Mouse (Mus musculus): Measurements from ENCODE around the gene Itpr3. TPM values are rescaled to one million over a fixed set of nuclear protein-coding genes. Genes with fewer than 3 reads are reported as not detected.

Gene Itpr3
- polyA plus RNA-seq, 1 experiment from 2014 or later: 16.5 TPM

DNA sequence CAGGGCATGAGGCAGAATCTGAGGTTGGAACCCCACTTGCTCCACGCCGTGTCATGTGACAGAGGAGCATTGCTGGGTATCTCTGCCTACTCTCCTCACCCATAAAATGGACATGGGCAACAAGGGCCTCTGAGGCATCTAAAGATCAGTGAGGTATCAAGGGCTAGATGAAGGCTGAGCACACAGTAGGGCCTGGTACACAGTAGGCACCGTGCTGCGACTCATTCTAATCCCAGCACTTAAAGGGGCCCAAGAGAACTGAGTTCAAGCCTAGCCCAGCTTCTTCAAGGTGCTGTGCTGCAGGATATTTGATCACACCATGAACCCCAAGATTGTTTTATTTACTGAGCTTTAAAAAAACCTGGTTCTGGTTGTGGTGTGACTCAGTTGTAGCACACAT, 26.2 kb upstream of the Itpr3 start:
- Histone ChIP-seq H3K36me3 (ENCODE audit: control insufficient read depth, insufficient read depth, low read length) (peaks cover 5% of the 10 kb centered on the region; the same call in 1 of the 2 replicates), H3K9ac (ENCODE audit: low read length) (no peak overlapping the region), H3K4me3 (ENCODE audit: low read depth, low read length) (no peak overlapping the region), H3K9me3 (ENCODE audit: control insufficient read depth, low read length) (no peaks in the 10 kb centered on the region), H3K4me2 (ENCODE audit: low read length) (no peak overlapping the region), H3K27me3 (replicated peaks; ENCODE audit: control insufficient read depth, insufficient read depth, low read length) (no peaks in the 10 kb centered on the region), H3K4me1 (replicated peaks; ENCODE audit: control insufficient read depth, insufficient read depth, low read length) (peaks cover 15% of the 10 kb centered on the region), H3K27ac (ENCODE audit: low read depth) (no peak overlapping the region)
- DNase-seq (ENCODE audit: low spot score): no peak
- WGBS: 88% methylated on average over 4 of the region's 4 CpGs
- ATAC-seq (replicated peaks; ENCODE audit: low FRiP score, low TSS enrichment, low read depth): no peak

DNA sequence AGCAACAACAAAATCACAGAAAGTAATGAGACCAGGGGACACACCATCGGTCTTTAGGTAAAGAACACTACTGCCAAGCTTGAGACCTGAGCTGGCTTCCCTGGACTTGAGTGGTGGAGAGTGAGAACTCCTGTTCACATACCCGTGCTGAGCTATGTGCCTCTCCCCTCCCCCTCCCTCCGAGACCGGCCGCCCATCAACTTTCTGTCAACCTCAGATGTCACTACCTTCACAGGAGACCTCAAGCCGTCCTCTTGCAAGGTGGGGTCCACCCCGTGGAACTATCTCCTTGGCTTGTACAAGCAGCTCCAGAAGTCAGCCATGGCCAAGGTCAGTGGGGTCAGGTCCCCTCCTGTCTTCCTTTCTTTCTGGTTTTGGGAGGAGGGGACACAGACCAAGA, 24.8 kb upstream of the Itpr3 start:
- no peak for DNase-seq (ENCODE audit: low spot score)
- Histone ChIP-seq H3K27ac (ENCODE audit: low read depth) (no peak overlapping the region), H3K4me3 (ENCODE audit: low read depth, low read length) (no peak overlapping the region), H3K4me2 (ENCODE audit: low read length) (no peak overlapping the region), H3K9me3 (ENCODE audit: control insufficient read depth, low read length) (no peaks in the 10 kb centered on the region), H3K4me1 (replicated peaks; ENCODE audit: control insufficient read depth, insufficient read depth, low read length) (peaks cover 12% of the 10 kb centered on the region), H3K36me3 (ENCODE audit: control insufficient read depth, insufficient read depth, low read length) (no peaks in the 10 kb centered on the region), H3K9ac (ENCODE audit: low read length) (no peak overlapping the region), H3K27me3 (replicated peaks; ENCODE audit: control insufficient read depth, insufficient read depth, low read length) (no peaks in the 10 kb centered on the region)
- no peak for ATAC-seq (replicated peaks; ENCODE audit: low FRiP score, low TSS enrichment, low read depth)
- 57% methylated on average over 7 of the region's 7 CpGs for WGBS

DNA sequence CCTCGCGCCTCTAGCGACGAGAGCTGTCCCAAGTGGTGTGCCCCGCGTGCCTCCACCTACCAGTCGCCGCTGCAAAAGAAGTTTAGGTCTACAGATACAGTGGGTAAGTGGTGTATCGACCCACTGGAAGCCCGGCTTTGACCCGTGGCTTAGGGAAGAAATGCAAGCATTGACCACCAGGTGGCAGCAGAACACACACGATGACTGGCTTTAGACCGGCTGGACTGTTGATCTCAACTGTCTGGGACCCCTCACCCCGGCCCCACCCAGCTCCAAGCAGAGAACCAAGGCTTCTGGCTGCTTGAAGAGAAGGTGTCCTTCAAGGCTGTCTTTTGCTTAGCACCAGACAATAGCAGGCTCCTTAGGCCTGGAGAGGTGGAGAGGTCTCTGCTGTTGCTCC, 24.2 kb upstream of the Itpr3 start:
- H3K9me3 ChIP-seq (ENCODE audit: control insufficient read depth, low read length): no peaks in the 10 kb centered on the region
- H3K4me3 ChIP-seq (ENCODE audit: low read depth, low read length): no peak overlapping the region
- no peaks in the 10 kb centered on the region for H3K27me3 ChIP-seq (replicated peaks; ENCODE audit: control insufficient read depth, insufficient read depth, low read length)
- DNase-seq (ENCODE audit: low spot score) (peak; percentile 96), ATAC-seq (replicated peaks; ENCODE audit: low FRiP score, low TSS enrichment, low read depth) (peak; percentile 37; the same call in 1 of the 2 replicates)
- H3K4me2 ChIP-seq (ENCODE audit: low read length): no peak overlapping the region
- H3K36me3 ChIP-seq (ENCODE audit: control insufficient read depth, insufficient read depth, low read length): no peaks in the 10 kb centered on the region
- H3K9ac ChIP-seq (ENCODE audit: low read length): no peak overlapping the region
- no peak overlapping the region for H3K27ac ChIP-seq (ENCODE audit: low read depth)
- whole genome bisulfite sequencing: under 1% methylated on average over 14 of the region's 14 CpGs
- peaks cover 12% of the 10 kb centered on the region for H3K4me1 ChIP-seq (replicated peaks; ENCODE audit: control insufficient read depth, insufficient read depth, low read length)

DNA sequence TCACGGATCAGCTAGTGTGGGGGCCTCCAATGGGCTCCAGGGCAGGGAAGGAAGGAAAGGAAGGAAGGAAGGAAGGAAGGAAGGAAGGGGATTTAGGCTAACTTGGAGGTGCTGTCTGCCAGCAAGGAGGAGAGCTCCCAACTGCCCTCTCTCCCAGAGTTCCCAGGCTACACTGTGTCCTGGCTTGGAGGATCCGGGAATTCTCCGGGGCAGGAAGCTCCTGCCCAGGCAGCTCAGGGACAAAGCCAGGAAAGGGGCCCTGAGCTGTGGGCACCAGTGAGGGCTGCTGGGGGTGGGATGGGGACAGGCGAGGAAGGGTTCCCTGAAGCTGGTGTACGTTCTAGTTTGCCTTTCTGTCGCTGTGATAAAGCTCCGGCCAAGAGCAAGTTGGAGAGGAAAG, 20.6 kb upstream of the Itpr3 start:
- Histone ChIP-seq H3K4me2 (ENCODE audit: low read length) (no peak overlapping the region), H3K4me1 (replicated peaks; ENCODE audit: control insufficient read depth, insufficient read depth, low read length) (peaks cover 27% of the 10 kb centered on the region), H3K4me3 (ENCODE audit: low read depth, low read length) (no peak overlapping the region), H3K9me3 (ENCODE audit: control insufficient read depth, low read length) (no peaks in the 10 kb centered on the region), H3K9ac (ENCODE audit: low read length) (no peak overlapping the region), H3K36me3 (ENCODE audit: control insufficient read depth, insufficient read depth, low read length) (no peaks in the 10 kb centered on the region), H3K27ac (ENCODE audit: low read depth) (no peak overlapping the region; the same call in 1 of the 2 replicates), H3K27me3 (replicated peaks; ENCODE audit: control insufficient read depth, insufficient read depth, low read length) (no peaks in the 10 kb centered on the region)
- WGBS: 68% methylated on average over 7 of the region's 7 CpGs
- DNase-seq (ENCODE audit: low spot score): no peak
- ATAC-seq (replicated peaks; ENCODE audit: low FRiP score, low TSS enrichment, low read depth): no peak

DNA sequence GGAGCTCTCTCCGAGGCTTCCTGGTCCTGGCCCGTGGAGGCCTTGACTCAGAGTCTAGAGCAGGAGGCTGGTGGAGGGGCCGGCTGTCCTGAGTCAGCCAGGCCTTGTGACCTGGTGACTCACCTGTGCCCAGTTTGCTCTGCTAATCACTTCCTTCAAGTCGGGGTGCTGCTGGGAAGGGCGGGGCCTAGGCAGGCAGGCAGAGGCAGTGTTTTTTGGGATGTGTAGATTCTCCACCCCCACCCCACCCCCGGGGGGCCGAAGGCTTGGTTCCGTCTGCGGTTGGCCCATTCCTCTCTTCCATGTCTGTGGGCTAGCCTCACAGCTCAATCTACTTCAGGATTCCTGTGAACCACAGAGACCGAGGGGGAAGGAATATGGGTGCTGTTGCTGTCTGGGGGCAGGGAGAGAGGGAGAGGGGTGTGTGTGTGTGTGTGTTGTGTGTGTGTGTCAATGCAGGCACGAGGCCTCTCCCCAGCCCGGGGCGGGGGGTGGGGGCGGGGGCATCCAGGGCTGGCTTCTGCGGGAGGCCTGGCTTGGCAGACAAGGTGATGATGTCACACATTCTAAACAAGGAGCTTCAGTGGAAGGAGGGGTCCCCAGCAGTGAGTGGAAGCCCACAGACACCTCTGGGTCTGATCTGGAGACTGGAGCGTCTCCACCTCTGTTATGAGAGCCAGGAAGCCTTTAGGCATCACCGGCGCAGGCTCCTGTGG, 18.6 kb upstream of the Itpr3 start:
- Histone ChIP-seq H3K4me2 (ENCODE audit: low read length) (peak overlapping the region; percentile 8; the same call in 1 of the 2 replicates), H3K4me1 (replicated peaks; ENCODE audit: control insufficient read depth, insufficient read depth, low read length) (peaks cover 23% of the 10 kb centered on the region)
- WGBS: 25% methylated on average over 16 of the region's 18 CpGs

DNA sequence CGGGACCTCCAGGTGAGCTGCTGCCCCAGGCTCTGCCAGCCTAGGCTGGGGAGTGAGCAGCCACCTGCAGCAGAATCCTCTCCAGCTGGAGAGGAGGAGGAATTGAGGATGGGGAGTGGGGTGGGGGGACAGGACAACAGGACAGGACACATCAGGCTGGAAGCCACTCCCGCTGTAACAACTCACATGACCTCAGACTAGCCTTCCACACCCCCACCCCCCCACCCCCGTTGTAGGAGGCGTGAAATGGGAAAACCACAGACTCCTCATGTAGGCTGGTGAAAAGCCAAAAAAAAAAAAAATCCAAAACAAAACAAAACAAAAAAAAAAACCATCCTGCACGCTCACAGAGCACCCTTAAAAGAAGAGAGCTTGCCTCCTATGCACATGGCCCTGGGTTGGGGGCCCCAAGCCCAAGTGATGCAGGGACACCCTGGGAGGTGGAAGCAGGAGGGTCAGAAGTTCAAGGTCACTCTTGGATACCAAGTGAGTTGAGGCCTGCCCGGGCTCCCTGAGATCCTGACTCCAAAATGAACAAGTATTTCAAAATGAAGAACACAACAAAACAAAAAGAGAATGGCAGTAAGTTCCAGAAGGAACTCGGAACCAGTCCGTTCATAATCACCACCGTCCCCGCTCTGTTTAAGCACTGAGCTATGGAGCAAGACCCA, 17.5 kb upstream of the Itpr3 start:
- Histone ChIP-seq H3K9ac (ENCODE audit: low read length) (no peak overlapping the region), H3K36me3 (ENCODE audit: control insufficient read depth, insufficient read depth, low read length) (no peaks in the 10 kb centered on the region), H3K4me2 (ENCODE audit: low read length) (no peak overlapping the region), H3K9me3 (ENCODE audit: control insufficient read depth, low read length) (no peaks in the 10 kb centered on the region), H3K4me1 (replicated peaks; ENCODE audit: control insufficient read depth, insufficient read depth, low read length) (peaks cover 23% of the 10 kb centered on the region), H3K27me3 (replicated peaks; ENCODE audit: control insufficient read depth, insufficient read depth, low read length) (no peaks in the 10 kb centered on the region), H3K4me3 (ENCODE audit: low read depth, low read length) (no peak overlapping the region), H3K27ac (ENCODE audit: low read depth) (no peak overlapping the region)
- DNase-seq (ENCODE audit: low spot score): peak; percentile 51
- no peak for ATAC-seq (replicated peaks; ENCODE audit: low FRiP score, low TSS enrichment, low read depth)
- WGBS: 72% methylated on average over 10 of the region's 10 CpGs

More for the DNA sequence above, 18.6 kb upstream of the Itpr3 start:
- ATAC-seq (replicated peaks; ENCODE audit: low FRiP score, low TSS enrichment, low read depth) (peak; percentile 43), DNase-seq (ENCODE audit: low spot score) (no peak)
- no peak overlapping the region for H3K4me3 ChIP-seq (ENCODE audit: low read depth, low read length)
- no peak overlapping the region for H3K9ac ChIP-seq (ENCODE audit: low read length)
- peak overlapping the region; percentile 12; the same call in 1 of the 2 replicates for H3K27ac ChIP-seq (ENCODE audit: low read depth)
- H3K9me3 ChIP-seq (ENCODE audit: control insufficient read depth, low read length): no peaks in the 10 kb centered on the region
- no peaks in the 10 kb centered on the region for H3K27me3 ChIP-seq (replicated peaks; ENCODE audit: control insufficient read depth, insufficient read depth, low read length)
- H3K36me3 ChIP-seq (ENCODE audit: control insufficient read depth, insufficient read depth, low read length): no peaks in the 10 kb centered on the region

DNA sequence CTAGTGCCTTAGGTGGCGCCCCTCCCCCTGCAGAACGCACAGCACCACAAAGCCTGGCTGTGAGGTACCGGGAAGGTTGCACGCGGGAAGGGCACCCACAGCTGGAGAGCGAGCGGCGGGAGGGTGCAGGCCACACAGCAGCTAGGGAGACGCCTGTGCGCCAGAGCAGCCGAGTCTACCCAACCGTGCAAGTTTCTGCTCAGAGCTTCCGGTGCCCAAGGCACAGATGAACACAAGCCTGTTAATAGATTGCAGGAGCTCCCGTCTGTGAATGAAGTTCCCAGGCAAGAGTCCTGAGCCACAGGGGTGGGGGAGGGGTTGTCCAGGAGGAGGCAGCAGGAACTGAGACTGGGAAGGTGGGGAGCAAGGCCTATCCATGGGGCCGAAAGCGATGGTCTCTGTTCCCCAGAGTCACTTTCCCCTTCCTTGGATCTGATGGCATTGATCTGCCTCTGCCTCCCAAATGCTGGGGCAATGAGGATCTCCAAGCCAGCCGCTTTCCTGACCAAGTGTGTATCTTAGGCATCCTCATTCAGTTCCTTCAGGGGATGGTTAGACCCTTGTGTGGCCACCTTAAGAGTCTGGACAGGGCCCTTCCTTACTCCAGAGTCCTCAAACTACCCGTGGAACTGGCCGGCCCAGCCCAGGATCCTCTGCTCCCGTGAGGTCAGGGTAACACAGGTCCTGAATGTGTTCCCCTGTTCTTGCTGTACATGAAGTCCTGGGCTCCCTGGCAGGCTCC, 16.6 kb upstream of the Itpr3 start:
- no peak for ATAC-seq (replicated peaks; ENCODE audit: low FRiP score, low TSS enrichment, low read depth)

DNA sequence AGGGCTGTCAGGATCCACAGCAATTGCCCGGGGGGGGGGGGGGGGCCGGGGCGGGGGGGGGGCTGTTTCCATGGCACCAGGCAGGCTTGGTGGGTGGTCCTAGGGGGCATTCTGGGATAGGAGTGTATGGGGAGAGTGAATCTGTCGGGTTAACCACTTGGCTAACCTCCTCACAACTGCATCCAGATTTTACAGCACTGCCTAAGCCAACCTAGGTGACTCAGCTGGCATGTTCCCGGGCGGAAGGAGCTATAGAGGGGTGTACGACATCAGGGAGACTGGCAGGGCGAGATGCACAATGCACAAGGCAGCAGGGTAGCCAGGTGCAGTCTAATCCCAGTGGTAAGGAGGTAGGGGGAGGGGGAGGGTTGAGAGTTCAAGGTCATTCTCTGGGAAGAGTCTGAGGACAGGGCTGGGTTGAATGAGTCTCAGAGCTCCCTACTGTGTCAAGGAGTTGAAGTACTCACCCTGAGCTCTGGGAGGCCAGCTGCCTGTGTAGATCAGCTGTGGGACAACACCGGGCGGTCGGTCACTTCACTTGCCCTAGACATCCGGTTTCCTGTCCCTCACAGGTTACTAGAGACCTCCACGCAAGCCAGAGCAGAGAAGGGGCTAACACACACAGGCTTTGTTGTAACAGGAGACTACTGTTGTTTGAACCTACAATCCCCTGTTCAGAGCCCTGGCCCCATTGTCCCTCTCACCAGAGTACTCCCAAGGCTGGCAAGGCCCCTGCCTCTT, 15.9 kb upstream of the Itpr3 start:
- H3K9ac ChIP-seq (ENCODE audit: low read length): no peak overlapping the region
- no peak overlapping the region for H3K4me3 ChIP-seq (ENCODE audit: low read depth, low read length)
- H3K36me3 ChIP-seq (ENCODE audit: control insufficient read depth, insufficient read depth, low read length): no peaks in the 10 kb centered on the region
- H3K27me3 ChIP-seq (replicated peaks; ENCODE audit: control insufficient read depth, insufficient read depth, low read length): no peaks in the 10 kb centered on the region
- H3K4me1 ChIP-seq (replicated peaks; ENCODE audit: control insufficient read depth, insufficient read depth, low read length): peaks cover 23% of the 10 kb centered on the region
- DNase-seq (ENCODE audit: low spot score): no peak
- no peak for ATAC-seq (replicated peaks; ENCODE audit: low FRiP score, low TSS enrichment, low read depth)
- no peak overlapping the region for H3K4me2 ChIP-seq (ENCODE audit: low read length)
- no peaks in the 10 kb centered on the region for H3K9me3 ChIP-seq (ENCODE audit: control insufficient read depth, low read length)
- WGBS: 60% methylated on average over 11 of the region's 13 CpGs
- H3K27ac ChIP-seq (ENCODE audit: low read depth): no peak overlapping the region

More for the DNA sequence above, 16.6 kb upstream of the Itpr3 start:
- Histone ChIP-seq H3K4me1 (replicated peaks; ENCODE audit: control insufficient read depth, insufficient read depth, low read length) (peaks cover 23% of the 10 kb centered on the region), H3K27me3 (replicated peaks; ENCODE audit: control insufficient read depth, insufficient read depth, low read length) (no peaks in the 10 kb centered on the region), H3K4me3 (ENCODE audit: low read depth, low read length) (no peak overlapping the region), H3K9me3 (ENCODE audit: control insufficient read depth, low read length) (no peaks in the 10 kb centered on the region), H3K27ac (ENCODE audit: low read depth) (peak overlapping the region; percentile 51; the same call in 1 of the 2 replicates), H3K9ac (ENCODE audit: low read length) (no peak overlapping the region), H3K36me3 (ENCODE audit: control insufficient read depth, insufficient read depth, low read length) (no peaks in the 10 kb centered on the region), H3K4me2 (ENCODE audit: low read length) (peak overlapping the region; percentile 31)
- DNase-seq (ENCODE audit: low spot score): no peak
- WGBS: 20% methylated on average over 20 of the region's 20 CpGs

All from intestine, embryonic 14.5 days (tissue).